Mouse (Mus musculus) forebrain, embryonic 16.5 days (tissue): ENCODE data around the gene Ube2d2b. TPM values are rescaled to one million over a fixed set of nuclear protein-coding genes. Genes with fewer than 3 reads are reported as not detected.

Experiments
- ATAC-seq: fragments of 200-750 bp; cut with Nextera tagmentation; 2 replicates; pipeline ENCODE4 v1.8.0; 2017; ENCODE audit warnings: mild to moderate bottlenecking, moderate library complexity
- H3K27ac ChIP-seq: fragments of 300-500 bp; sonication (generic); 2 replicates; pipeline ENCODE4 v1.5.1; 2014; ENCODE audit warnings: low read length, control low read depth
- H3K27me3 ChIP-seq: fragments of 300-500 bp; sonication (generic); replicated peaks from 2 replicates; pipeline ENCODE4 v1.6.1; 2014; ENCODE audit warnings: low read length; ENCODE audit not compliant: control insufficient read depth, insufficient read depth
- H3K36me3 ChIP-seq: fragments of 300-500 bp; sonication (generic); 2 replicates; pipeline ENCODE4 v1.6.1; 2014; ENCODE audit not compliant: control insufficient read depth, insufficient read depth
- H3K4me1 ChIP-seq: fragments of 300-500 bp; sonication (generic); replicated peaks from 2 replicates; pipeline ENCODE4 v1.6.1; 2014; ENCODE audit warnings: low read length; ENCODE audit not compliant: control insufficient read depth, insufficient read depth
- H3K4me2 ChIP-seq: fragments of 300-500 bp; sonication (generic); 2 replicates; pipeline ENCODE4 v1.6.1; 2014; ENCODE audit warnings: mild to moderate bottlenecking, low read length, control low read depth
- H3K4me3 ChIP-seq: fragments of 300-500 bp; sonication (generic); replicated peaks from 2 replicates; pipeline ENCODE4 v1.5.1; 2014; ENCODE audit warnings: mild to moderate bottlenecking, low read length, control low read depth
- H3K9ac ChIP-seq: fragments of 300-500 bp; sonication (generic); replicated peaks from 2 replicates; pipeline ENCODE4 v1.6.1; 2014; ENCODE audit warnings: low read depth, low read length, control low read depth
- H3K9me3 ChIP-seq: fragments of 300-500 bp; sonication (generic); 2 replicates; pipeline ENCODE4 v1.6.1; 2016; ENCODE audit warnings: low read length; ENCODE audit not compliant: control insufficient read depth
- WGBS: fragments of 180-500 bp; shearing (Covaris S2); extraction: QIAGEN DNeasy Blood & Tissue Kit; methylation state at CpG from one replicate; pipeline ENCODE4 v1.1.7; 2014; 5-methylcytosine and 5-hydroxymethylcytosine counted together
- polyA plus RNA-seq: library from polyadenylated mRNA; unstranded; fragments of >200 nt; fragmentation: Nextera tagmentation; extraction: Ambion mirVana; gene quantifications from 2 replicates; pipeline ENCODE4 v1.2.1, GENCODE M21; 2015

The Ube2d2b gene
- polyA plus RNA-seq, 1 experiment from 2014 or later = 0.13 TPM

- ATAC-seq = no peak
- Histone ChIP-seq H3K4me3 (no peak overlapping the region), H3K4me1 (no peaks in the 10 kb centered on the region), H3K9me3 (no peaks in the 10 kb centered on the region), H3K27me3 (no peaks in the 10 kb centered on the region), H3K4me2 (no peak overlapping the region), H3K9ac (no peak overlapping the region), H3K36me3 (no peaks in the 10 kb centered on the region), H3K27ac (no peak overlapping the region)
- 91% methylated on average over 2 of the region's 2 CpGs for WGBS
These were observed 28.7 kb upstream of the Ube2d2b start for GRCm38 (mm10) chr5:107801234-107801633.

GRCm38 (mm10) chr5:107802621-107803020 is 27.3 kb upstream of the Ube2d2b start:
- no peak overlapping the region for H3K4me3 ChIP-seq
- no peaks in the 10 kb centered on the region for H3K27me3 ChIP-seq
- ATAC-seq = no peak
- no peak overlapping the region for H3K4me2 ChIP-seq
- no peaks in the 10 kb centered on the region for H3K9me3 ChIP-seq
- H3K27ac ChIP-seq = no peak overlapping the region
- no peak overlapping the region for H3K9ac ChIP-seq
- no peaks in the 10 kb centered on the region for H3K4me1 ChIP-seq
- H3K36me3 ChIP-seq = no peaks in the 10 kb centered on the region

GRCm38 (mm10) chr5:107807496-107807895 is 22.4 kb upstream of the Ube2d2b start:
- ATAC-seq = no peak
- WGBS = 71% methylated on average over 4 of the region's 4 CpGs
- H3K36me3 ChIP-seq = 0 out of 2 replicates have a peak, but pooled peaks cover 3% of the 10 kb centered on the region

GRCm38 (mm10) chr5:107814651-107815050 is 15.2 kb upstream of the Ube2d2b start:
- WGBS = 89% methylated on average over 2 of the region's 2 CpGs
- Histone ChIP-seq H3K27me3 (no peaks in the 10 kb centered on the region), H3K36me3 (peaks cover 11% of the 10 kb centered on the region; the same call in 1 of the 2 replicates), H3K9ac (no peak overlapping the region), H3K27ac (no peak overlapping the region), H3K4me1 (no peaks in the 10 kb centered on the region), H3K4me3 (no peak overlapping the region), H3K9me3 (no peaks in the 10 kb centered on the region), H3K4me2 (no peak overlapping the region)
- no peak for ATAC-seq

More at GRCm38 (mm10) chr5:107807496-107807895, 22.4 kb upstream of the Ube2d2b start:
- Histone ChIP-seq H3K4me3 (no peak overlapping the region), H3K27ac (no peak overlapping the region), H3K4me1 (no peaks in the 10 kb centered on the region), H3K4me2 (no peak overlapping the region), H3K27me3 (no peaks in the 10 kb centered on the region), H3K9me3 (no peaks in the 10 kb centered on the region), H3K9ac (no peak overlapping the region)

- no peak for ATAC-seq
- no peaks in the 10 kb centered on the region for H3K9me3 ChIP-seq
- H3K27me3 ChIP-seq = no peaks in the 10 kb centered on the region
- H3K4me1 ChIP-seq = no peaks in the 10 kb centered on the region
- no peak overlapping the region for H3K4me3 ChIP-seq
- H3K4me2 ChIP-seq = no peak overlapping the region
- peaks cover 6% of the 10 kb centered on the region; the same call in 1 of the 2 replicates for H3K36me3 ChIP-seq
- WGBS = 89% methylated on average over 1 of the region's 1 CpGs
- H3K27ac ChIP-seq = no peak overlapping the region
- no peak overlapping the region for H3K9ac ChIP-seq
These were observed 7.4 kb upstream of the Ube2d2b start for GRCm38 (mm10) chr5:107822521-107822920.

GRCm38 (mm10) chr5:107831351-107831750 is 1.5 kb downstream of the Ube2d2b start:
- Histone ChIP-seq H3K4me2 (no peak overlapping the region), H3K9me3 (0 out of 2 replicates have a peak, but pooled peaks cover 3% of the 10 kb centered on the region), H3K4me1 (no peaks in the 10 kb centered on the region), H3K27ac (no peak overlapping the region), H3K9ac (no peak overlapping the region), H3K27me3 (no peaks in the 10 kb centered on the region), H3K36me3 (peaks cover 3% of the 10 kb centered on the region; the same call in 1 of the 2 replicates), H3K4me3 (no peak overlapping the region)
- 89% methylated on average over 3 of the region's 3 CpGs for WGBS
- ATAC-seq = no peak

- no peak overlapping the region for H3K4me3 ChIP-seq
- WGBS = 68% methylated on average over 1 of the region's 1 CpGs
These were observed 4.4 kb downstream of the Ube2d2b start for GRCm38 (mm10) chr5:107834287-107834686.

GRCm38 (mm10) chr5:107838891-107839644 is 9.2 kb downstream of the Ube2d2b start:
- no peak overlapping the region for H3K4me2 ChIP-seq
- 72% methylated on average over 3 of the region's 3 CpGs for WGBS
- H3K4me3 ChIP-seq = no peak overlapping the region
- H3K36me3 ChIP-seq = peaks cover 6% of the 10 kb centered on the region; the same call in 1 of the 2 replicates
- no peaks in the 10 kb centered on the region for H3K4me1 ChIP-seq
- no peak overlapping the region for H3K9ac ChIP-seq
- ATAC-seq = no peak
- H3K9me3 ChIP-seq = no peaks in the 10 kb centered on the region
- H3K27ac ChIP-seq = no peak overlapping the region
- H3K27me3 ChIP-seq = no peaks in the 10 kb centered on the region

More at GRCm38 (mm10) chr5:107834287-107834686, 4.4 kb downstream of the Ube2d2b start:
- Histone ChIP-seq H3K4me1 (no peaks in the 10 kb centered on the region), H3K27me3 (no peaks in the 10 kb centered on the region), H3K4me2 (no peak overlapping the region), H3K9ac (no peak overlapping the region), H3K9me3 (0 out of 2 replicates have a peak, but pooled peaks cover 3% of the 10 kb centered on the region), H3K27ac (no peak overlapping the region), H3K36me3 (peaks cover 3% of the 10 kb centered on the region; the same call in 1 of the 2 replicates)
- no peak for ATAC-seq

- WGBS = 93% methylated on average over 5 of the region's 5 CpGs
- H3K27ac ChIP-seq = no peak overlapping the region
- no peaks in the 10 kb centered on the region for H3K4me1 ChIP-seq
- H3K4me3 ChIP-seq = no peak overlapping the region
- no peak for ATAC-seq
- no peak overlapping the region for H3K9ac ChIP-seq
- no peaks in the 10 kb centered on the region for H3K9me3 ChIP-seq
- H3K4me2 ChIP-seq = no peak overlapping the region
- H3K27me3 ChIP-seq = no peaks in the 10 kb centered on the region
- peaks cover 6% of the 10 kb centered on the region; the same call in 1 of the 2 replicates for H3K36me3 ChIP-seq
These were observed 10.8 kb downstream of the Ube2d2b start for GRCm38 (mm10) chr5:107840549-107841238.
